Mouse (Mus musculus) bone marrow, adult 2 months (tissue): Measurements from ENCODE around the gene Tyw5. TPM values are rescaled to one million over a fixed set of nuclear protein-coding genes. Genes with fewer than 3 reads are reported as not detected.

Source experiments
- H3K27ac ChIP-seq: fragments of 200-500 bp; 2 replicates; pipeline ENCODE4 v1.5.1; 2012; ENCODE audit warnings: low read depth, mild to moderate bottlenecking, control low read depth, inconsistent platforms, low read length; ENCODE audit not compliant: control insufficient read depth, poor library complexity, insufficient read depth
- H3K4me1 ChIP-seq: fragments of 200-500 bp; 2 replicates; pipeline ENCODE4 v1.6.1; 2011; ENCODE audit warnings: low read length; ENCODE audit not compliant: control insufficient read depth, insufficient read depth
- H3K4me3 ChIP-seq: fragments of 200-500 bp; replicated peaks from 2 replicates; pipeline ENCODE3; 2011; ENCODE audit warnings: mild to moderate bottlenecking, low read depth, low read length, control low read depth; ENCODE audit not compliant: control insufficient read depth
- CTCF ChIP-seq: fragments of 200-500 bp; IDR thresholded peaks from 2 replicates; pipeline ENCODE4 v1.5.1; 2011; ENCODE audit warnings: low read length, control low read depth; ENCODE audit not compliant: control insufficient read depth, insufficient read depth
- POLR2A ChIP-seq: fragments of 200-500 bp; IDR thresholded peaks from 2 replicates; pipeline ENCODE4 v1.6.1; 2011; ENCODE audit warnings: low read depth, mild to moderate bottlenecking, control low read depth, low read length, borderline replicate concordance; ENCODE audit not compliant: control insufficient read depth
- WGBS: fragments of 180-500 bp; shearing (Covaris S2); methylation state at CpG from one replicate; pipeline ENCODE4 v1.1.7; 2018; 5-methylcytosine and 5-hydroxymethylcytosine counted together
- polyA plus RNA-seq: library from polyadenylated mRNA; stranded (reverse); fragments of >200 nt; gene quantifications from 2 replicates; pipeline ENCODE4 v1.2.4, GENCODE M21; 2011; ENCODE audit warnings: low replicate concordance; ENCODE audit not compliant: missing spikeins, insufficient read depth, insufficient read length

Tyw5 gene
- polyA plus RNA-seq, 1 experiment, result 5.6 TPM

GRCm38 (mm10) chr1:57376806-57377205 lies 30.1 kb downstream of the Tyw5 start:
- no peak overlapping the region for H3K27ac ChIP-seq
- TF ChIP-seq CTCF (no peak), POLR2A (no peak)
- WGBS, result 55% methylated on average over 6 of the region's 6 CpGs
- H3K4me3 ChIP-seq, result peak overlapping the region; percentile 95
- no peaks in the 10 kb centered on the region; the same call in 1 of the 2 replicates for H3K4me1 ChIP-seq

- no peak for TF ChIP-seq CTCF
- no peak for TF ChIP-seq POLR2A
- 77% methylated on average over 2 of the region's 2 CpGs for WGBS
- no peaks in the 10 kb centered on the region; the same call in 1 of the 2 replicates for H3K4me1 ChIP-seq
- H3K27ac ChIP-seq, result no peak overlapping the region
- no peak overlapping the region for H3K4me3 ChIP-seq
Measured at GRCm38 (mm10) chr1:57375276-57375675, 31.6 kb downstream of the Tyw5 start.

GRCm38 (mm10) chr1:57370451-57370850 lies 36.5 kb downstream of the Tyw5 start:
- Histone ChIP-seq H3K4me1 (no peaks in the 10 kb centered on the region; the same call in 1 of the 2 replicates), H3K27ac (no peak overlapping the region), H3K4me3 (no peak overlapping the region)
- TF ChIP-seq CTCF (no peak), POLR2A (no peak)
- 39% methylated on average over 4 of the region's 4 CpGs for WGBS

- TF ChIP-seq POLR2A (no peak), CTCF (no peak)
- WGBS, result 71% methylated on average over 4 of the region's 4 CpGs
- Histone ChIP-seq H3K4me1 (no peaks in the 10 kb centered on the region; the same call in 1 of the 2 replicates), H3K4me3 (no peak overlapping the region), H3K27ac (no peak overlapping the region)
Measured at GRCm38 (mm10) chr1:57369111-57369510, 37.8 kb downstream of the Tyw5 start.

GRCm38 (mm10) chr1:57367446-57367845 lies 39.5 kb downstream of the Tyw5 start:
- TF ChIP-seq POLR2A (no peak), CTCF (no peak)
- H3K4me1 ChIP-seq, result no peaks in the 10 kb centered on the region; the same call in 1 of the 2 replicates
- H3K27ac ChIP-seq, result no peak overlapping the region
- H3K4me3 ChIP-seq, result no peak overlapping the region
- WGBS, result 52% methylated on average over 3 of the region's 3 CpGs

- TF ChIP-seq CTCF (no peak), POLR2A (no peak)
- H3K27ac ChIP-seq, result no peak overlapping the region
- H3K4me3 ChIP-seq, result no peak overlapping the region
- WGBS, result 88% methylated on average over 5 of the region's 5 CpGs
- no peaks in the 10 kb centered on the region for H3K4me1 ChIP-seq
Measured at GRCm38 (mm10) chr1:57358546-57358945, 48.4 kb downstream of the Tyw5 start.

- Histone ChIP-seq H3K4me3 (no peak overlapping the region), H3K4me1 (no peaks in the 10 kb centered on the region), H3K27ac (no peak overlapping the region)
- TF ChIP-seq CTCF, result no peak
- TF ChIP-seq POLR2A, result no peak
- WGBS, result 73% methylated on average over 1 of the region's 1 CpGs
Measured at GRCm38 (mm10) chr1:57351941-57352340, 55.0 kb downstream of the Tyw5 start.

GRCm38 (mm10) chr1:57347487-57347886 lies 59.4 kb downstream of the Tyw5 start:
- no peak overlapping the region for H3K27ac ChIP-seq
- TF ChIP-seq CTCF (no peak), POLR2A (no peak)
- H3K4me3 ChIP-seq, result no peak overlapping the region
- no peaks in the 10 kb centered on the region for H3K4me1 ChIP-seq

- H3K4me1 ChIP-seq, result no peaks in the 10 kb centered on the region
- no peak overlapping the region for H3K27ac ChIP-seq
- no peak overlapping the region for H3K4me3 ChIP-seq
- TF ChIP-seq POLR2A, result no peak
- no peak for TF ChIP-seq CTCF
- WGBS, result 67% methylated on average over 2 of the region's 2 CpGs
Measured at GRCm38 (mm10) chr1:57341197-57341596, 65.7 kb downstream of the Tyw5 start.
